Mouse (Mus musculus) embryonic facial prominence, embryonic 11.5 days (tissue): ENCODE data around the gene Wsb2. TPM values are rescaled to one million over a fixed set of nuclear protein-coding genes. Genes with fewer than 3 reads are reported as not detected.

Experiments
- ATAC-seq: fragments of 200-750 bp; cut with Nextera tagmentation; replicated peaks from 2 replicates; pipeline ENCODE4 v1.8.0; 2017; ENCODE audit warnings: low read depth; ENCODE audit not compliant: insufficient number of reproducible peaks, low FRiP score, low TSS enrichment
- DNase-seq: peaks from one replicate; pipeline ENCODE4 v3.0.0-alpha.2; 2015; ENCODE audit warnings: low spot score
- H3K27ac ChIP-seq: fragments of 300-500 bp; sonication (generic); replicated peaks from 2 replicates; pipeline ENCODE4 v1.5.1; 2014; ENCODE audit warnings: mild to moderate bottlenecking, low read depth, low read length, control low read depth
- H3K27me3 ChIP-seq: fragments of 300-500 bp; sonication (generic); 2 replicates; pipeline ENCODE4 v1.6.1; 2014; ENCODE audit warnings: mild to moderate bottlenecking, low read length, moderate library complexity, mixed read lengths; ENCODE audit not compliant: control insufficient read depth, insufficient read depth
- H3K36me3 ChIP-seq: fragments of 300-500 bp; sonication (generic); replicated peaks from 2 replicates; pipeline ENCODE4 v1.6.1; 2014; ENCODE audit warnings: low read depth, mild to moderate bottlenecking, low read length, moderate library complexity, mixed read lengths; ENCODE audit not compliant: control insufficient read depth, insufficient read depth
- H3K4me1 ChIP-seq: fragments of 300-500 bp; sonication (generic); 2 replicates; pipeline ENCODE4 v1.6.1; 2014; ENCODE audit warnings: low read length, mixed read lengths; ENCODE audit not compliant: control insufficient read depth, insufficient read depth
- H3K4me2 ChIP-seq: fragments of 300-500 bp; sonication (generic); 2 replicates; pipeline ENCODE4 v1.6.1; 2014; ENCODE audit warnings: low read depth, mild to moderate bottlenecking, control low read depth, low read length, moderate library complexity
- H3K4me3 ChIP-seq: fragments of 300-500 bp; sonication (generic); 2 replicates; pipeline ENCODE4 v1.5.1; 2014; ENCODE audit warnings: low read depth, low read length, control low read depth
- H3K9ac ChIP-seq: fragments of 300-500 bp; sonication (generic); replicated peaks from 2 replicates; pipeline ENCODE4 v1.6.1; 2014; ENCODE audit warnings: mild to moderate bottlenecking, control low read depth, low read length
- H3K9me3 ChIP-seq: fragments of 300-500 bp; sonication (generic); replicated peaks from 2 replicates; pipeline ENCODE4 v1.6.1; 2016; ENCODE audit warnings: mild to moderate bottlenecking, low read length, inconsistent platforms, mixed read lengths; ENCODE audit not compliant: control insufficient read depth
- WGBS: fragments of 180-500 bp; shearing (Covaris S2); extraction: QIAGEN DNeasy Blood & Tissue Kit; methylation state at CpG from one replicate; pipeline ENCODE4 v1.1.7; 2014; 5-methylcytosine and 5-hydroxymethylcytosine counted together
- polyA plus RNA-seq: library from polyadenylated mRNA; unstranded; fragments of >200 nt; fragmentation: Nextera tagmentation; extraction: Ambion mirVana; gene quantifications from 2 replicates; pipeline ENCODE4 v1.2.1, GENCODE M21; 2014

The Wsb2 gene
- polyA plus RNA-seq, 1 experiment from 2014 or later = 53.6 TPM

GRCm38 (mm10) chr5:117346281-117346680 lies 10.8 kb upstream of the Wsb2 start:
- Histone ChIP-seq H3K9ac (no peak overlapping the region), H3K4me2 (no peak overlapping the region), H3K4me3 (no peak overlapping the region), H3K4me1 (no peaks in the 10 kb centered on the region), H3K27me3 (no peaks in the 10 kb centered on the region), H3K27ac (no peak overlapping the region), H3K9me3 (no peaks in the 10 kb centered on the region), H3K36me3 (no peaks in the 10 kb centered on the region)
- DNase-seq (peak; percentile 30), ATAC-seq (no peak)
- WGBS = 50% methylated on average over 3 of the region's 3 CpGs

GRCm38 (mm10) chr5:117347011-117347410 lies 10.1 kb upstream of the Wsb2 start:
- H3K27me3 ChIP-seq = no peaks in the 10 kb centered on the region
- no peak overlapping the region for H3K27ac ChIP-seq
- H3K9ac ChIP-seq = no peak overlapping the region
- H3K4me2 ChIP-seq = no peak overlapping the region
- no peak for DNase-seq
- ATAC-seq = no peak
- H3K4me3 ChIP-seq = no peak overlapping the region
- WGBS = 79% methylated on average over 5 of the region's 5 CpGs
- H3K9me3 ChIP-seq = no peaks in the 10 kb centered on the region
- H3K4me1 ChIP-seq = no peaks in the 10 kb centered on the region
- no peaks in the 10 kb centered on the region for H3K36me3 ChIP-seq

- Histone ChIP-seq H3K4me3 (no peak overlapping the region), H3K27me3 (no peaks in the 10 kb centered on the region), H3K4me1 (no peaks in the 10 kb centered on the region), H3K27ac (no peak overlapping the region), H3K9ac (no peak overlapping the region), H3K36me3 (no peaks in the 10 kb centered on the region), H3K4me2 (no peak overlapping the region), H3K9me3 (no peaks in the 10 kb centered on the region)
- DNase-seq (no peak), ATAC-seq (0 out of 2 replicates have a peak, but pooled peaks have one; percentile 47)
- 98% methylated on average over 2 of the region's 2 CpGs for WGBS
These were observed 9.3 kb upstream of the Wsb2 start for GRCm38 (mm10) chr5:117347838-117348237.

GRCm38 (mm10) chr5:117348279-117348678 lies 8.8 kb upstream of the Wsb2 start:
- ATAC-seq (peak; percentile 51; the same call in 1 of the 2 replicates), DNase-seq (peak; percentile 65)
- Histone ChIP-seq H3K9ac (no peak overlapping the region), H3K4me3 (no peak overlapping the region), H3K27ac (no peak overlapping the region), H3K9me3 (no peaks in the 10 kb centered on the region), H3K4me1 (no peaks in the 10 kb centered on the region), H3K27me3 (no peaks in the 10 kb centered on the region), H3K4me2 (no peak overlapping the region), H3K36me3 (no peaks in the 10 kb centered on the region)
- 35% methylated on average over 19 of the region's 19 CpGs for WGBS

- ATAC-seq (no peak), DNase-seq (no peak)
- 0 out of 2 replicates have a peak, but pooled peaks cover 3% of the 10 kb centered on the region for H3K4me1 ChIP-seq
- H3K4me2 ChIP-seq = no peak overlapping the region
- 75% methylated on average over 8 of the region's 8 CpGs for WGBS
- H3K36me3 ChIP-seq = no peaks in the 10 kb centered on the region
- H3K4me3 ChIP-seq = no peak overlapping the region
- no peak overlapping the region for H3K27ac ChIP-seq
- H3K9ac ChIP-seq = no peak overlapping the region
- H3K27me3 ChIP-seq = no peaks in the 10 kb centered on the region
- no peaks in the 10 kb centered on the region for H3K9me3 ChIP-seq
These were observed 3.0 kb upstream of the Wsb2 start for GRCm38 (mm10) chr5:117354121-117354520.

GRCm38 (mm10) chr5:117355648-117356303 lies 1.3 kb upstream of the Wsb2 start:
- Histone ChIP-seq H3K4me2 (peak overlapping the region; percentile 88), H3K4me3 (no peak overlapping the region), H3K4me1 (peaks cover 10% of the 10 kb centered on the region; the same call in 1 of the 2 replicates), H3K9ac (no peak overlapping the region; the same call in 1 of the 2 replicates), H3K9me3 (no peaks in the 10 kb centered on the region), H3K36me3 (no peaks in the 10 kb centered on the region), H3K27ac (no peak overlapping the region), H3K27me3 (no peaks in the 10 kb centered on the region)
- WGBS = 58% methylated on average over 14 of the region's 14 CpGs
- no peak for ATAC-seq
- no peak for DNase-seq

- Histone ChIP-seq H3K27ac (peak overlapping the region; percentile 63; the same call in 1 of the 2 replicates), H3K27me3 (no peaks in the 10 kb centered on the region), H3K4me1 (peaks cover 10% of the 10 kb centered on the region; the same call in 1 of the 2 replicates), H3K4me2 (peak overlapping the region; percentile 88), H3K9me3 (no peaks in the 10 kb centered on the region), H3K4me3 (peak overlapping the region; percentile 88), H3K36me3 (no peaks in the 10 kb centered on the region), H3K9ac (peak overlapping the region; percentile 86)
- DNase-seq (peak; percentile 44), ATAC-seq (peak; percentile 37)
- 1% methylated on average over 22 of the region's 24 CpGs for WGBS
These were observed 557 bp upstream of the Wsb2 start for GRCm38 (mm10) chr5:117356365-117357128.
